Mouse (Mus musculus) liver, embryonic 13.5 days (tissue): ENCODE results near the gene Srp54c. TPM values are rescaled to one million over a fixed set of nuclear protein-coding genes. Genes with fewer than 3 reads are reported as not detected.

ENCODE experiments used
- ATAC-seq: fragments of 200-750 bp; cut with Nextera tagmentation; 2 replicates; pipeline ENCODE4 v1.8.0; 2017; ENCODE audit warnings: low read depth, mild to moderate bottlenecking, moderate number of reproducible peaks, moderate library complexity
- DNase-seq: peaks from one replicate; pipeline ENCODE4 v3.0.0; 2022
- H3K27ac ChIP-seq: fragments of 300-500 bp; sonication (generic); 2 replicates; pipeline ENCODE4 v1.5.1; 2015; ENCODE audit warnings: moderate library complexity, mild to moderate bottlenecking, inconsistent platforms
- H3K27me3 ChIP-seq: fragments of 300-500 bp; sonication (generic); 2 replicates; pipeline ENCODE4 v1.6.1; 2015; ENCODE audit warnings: mild to moderate bottlenecking, inconsistent platforms
- H3K36me3 ChIP-seq: fragments of 300-500 bp; sonication (generic); 2 replicates; pipeline ENCODE4 v1.6.1; 2015; ENCODE audit warnings: mild to moderate bottlenecking, inconsistent platforms
- H3K4me1 ChIP-seq: fragments of 300-500 bp; sonication (generic); replicated peaks from 2 replicates; pipeline ENCODE4 v1.6.1; 2015; ENCODE audit warnings: inconsistent platforms
- H3K4me2 ChIP-seq: fragments of 300-500 bp; sonication (generic); 2 replicates; pipeline ENCODE4 v1.6.1; 2015; ENCODE audit warnings: inconsistent platforms, mild to moderate bottlenecking, moderate library complexity
- H3K4me3 ChIP-seq: fragments of 300-500 bp; sonication (generic); replicated peaks from 2 replicates; pipeline ENCODE4 v1.5.1; 2015; ENCODE audit warnings: mild to moderate bottlenecking, inconsistent platforms
- H3K9ac ChIP-seq: fragments of 300-500 bp; sonication (generic); 2 replicates; pipeline ENCODE4 v1.6.1; 2015; ENCODE audit warnings: mild to moderate bottlenecking, inconsistent platforms
- H3K9me3 ChIP-seq: fragments of 300-500 bp; sonication (generic); replicated peaks from 2 replicates; pipeline ENCODE4 v1.6.1; 2016; ENCODE audit warnings: inconsistent platforms
- WGBS: fragments of 180-500 bp; shearing (Covaris S2); methylation state at CpG from one replicate; pipeline ENCODE4 v1.1.7; 2015; ENCODE audit not compliant: insufficient replicate concordance; 5-methylcytosine and 5-hydroxymethylcytosine counted together
- polyA plus RNA-seq: library from polyadenylated mRNA; unstranded; fragments of >200 nt; fragmentation: Nextera tagmentation; extraction: Ambion mirVana; gene quantifications from 2 replicates; pipeline ENCODE4 v1.2.1, GENCODE M21; 2015

The Srp54c gene
- polyA plus RNA-seq, 1 experiment from 2014 or later: 40.8 TPM

DNA sequence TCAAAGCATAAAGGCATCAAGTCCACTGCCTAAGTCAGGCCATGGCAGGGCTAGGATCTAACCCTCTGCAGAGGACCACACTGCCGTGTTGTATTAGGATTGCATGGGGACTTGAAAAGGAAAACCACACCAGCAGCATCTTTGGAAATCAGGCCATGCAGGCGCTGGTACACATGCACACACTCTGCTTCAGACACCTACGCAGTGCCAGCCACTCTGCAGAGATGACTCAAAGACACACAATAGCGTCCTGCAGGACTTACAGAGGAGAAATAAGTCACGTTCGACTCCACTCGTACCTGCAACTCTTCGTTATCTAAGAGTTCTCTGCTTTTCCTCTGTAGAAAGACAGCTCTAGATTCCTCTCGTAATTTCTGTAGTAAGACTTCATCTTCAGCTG lies 68.1 kb downstream of the Srp54c start:
- Histone ChIP-seq H3K4me1 (peaks cover 27% of the 10 kb centered on the region), H3K27ac (no peak overlapping the region), H3K27me3 (no peaks in the 10 kb centered on the region), H3K36me3 (peaks cover 52% of the 10 kb centered on the region), H3K4me3 (no peak overlapping the region), H3K9me3 (no peaks in the 10 kb centered on the region), H3K4me2 (no peak overlapping the region), H3K9ac (no peak overlapping the region)
- WGBS: 87% methylated on average over 9 of the region's 9 CpGs
- no peak for DNase-seq
- ATAC-seq: no peak

DNA sequence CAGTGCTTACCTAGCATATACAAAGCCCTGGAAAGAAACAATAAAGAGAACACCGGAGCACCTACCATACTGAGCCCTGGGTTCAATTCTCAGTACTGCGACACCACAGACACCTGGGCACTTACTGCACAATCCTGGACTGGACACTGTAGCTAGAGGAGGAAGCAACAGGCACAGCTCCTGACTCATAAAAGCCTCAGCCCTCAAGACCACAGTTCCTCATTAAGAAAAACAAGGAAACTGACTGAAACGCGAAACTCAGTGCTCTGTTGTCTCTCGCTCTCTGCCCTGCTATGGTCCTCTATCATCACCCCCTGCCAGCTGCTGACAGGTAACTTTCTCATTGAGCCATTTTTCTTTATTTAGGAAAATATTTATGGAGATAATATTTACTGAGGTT lies 69.4 kb downstream of the Srp54c start, which contains the start of gene 1110008L16Rik:
Gene 1110008L16Rik, plus strand, starts transcription at position 242 of the 400 bp plus-strand sequence.
- H3K9me3 ChIP-seq: no peaks in the 10 kb centered on the region
- H3K27me3 ChIP-seq: no peaks in the 10 kb centered on the region
- DNase-seq: no peak
- no peak for ATAC-seq
- peak within 1 kb of the TSS; percentile 50 for H3K9ac ChIP-seq
- WGBS: 79% methylated on average over 5 of the region's 5 CpGs
- no peak within 1 kb of the TSS for H3K4me3 ChIP-seq
- peaks cover 35% of the 10 kb centered on the region for H3K4me1 ChIP-seq
- H3K36me3 ChIP-seq: peaks cover 42% of the 10 kb centered on the region
- H3K27ac ChIP-seq: no peak within 1 kb of the TSS
- peak within 1 kb of the TSS; percentile 34; the same call in 1 of the 2 replicates for H3K4me2 ChIP-seq

DNA sequence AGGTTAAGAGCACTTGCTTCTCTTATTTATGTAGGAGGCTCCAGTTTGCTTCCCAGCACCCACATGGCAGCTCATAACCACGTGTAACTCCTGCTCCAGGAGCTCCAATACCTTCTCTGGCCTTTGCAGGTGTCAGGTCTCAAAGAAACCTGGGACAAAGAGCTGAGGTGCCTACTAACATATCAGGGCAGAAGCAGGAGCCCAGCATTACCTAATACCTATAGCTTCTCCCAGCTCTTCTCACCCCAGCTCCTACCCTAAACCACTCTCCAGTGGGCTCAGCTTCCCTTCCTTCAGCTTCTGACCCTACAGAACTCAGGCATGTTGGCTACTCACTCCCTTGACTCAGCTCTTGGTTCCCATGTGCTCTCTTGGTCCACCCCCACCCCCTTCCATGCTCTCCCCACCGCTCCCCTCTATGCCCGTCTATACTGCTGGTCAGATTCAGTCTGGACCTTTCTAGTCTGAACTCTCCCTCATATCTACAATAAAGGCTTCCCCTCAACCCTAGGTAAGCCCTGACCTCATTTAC lies 70.9 kb downstream of the Srp54c start:
- ATAC-seq: no peak
- peaks cover 38% of the 10 kb centered on the region for H3K4me1 ChIP-seq
- H3K4me3 ChIP-seq: peak overlapping the region; percentile 69
- no peak for DNase-seq
- H3K27ac ChIP-seq: peak overlapping the region; percentile 98; the same call in 1 of the 2 replicates
- H3K27me3 ChIP-seq: no peaks in the 10 kb centered on the region
- peak overlapping the region; percentile 71 for H3K4me2 ChIP-seq
- no peaks in the 10 kb centered on the region for H3K9me3 ChIP-seq
- peak overlapping the region; percentile 80 for H3K9ac ChIP-seq
- peaks cover 34% of the 10 kb centered on the region for H3K36me3 ChIP-seq
- WGBS: 71% methylated on average over 3 of the region's 3 CpGs

GRCm38 (mm10) chr12:55301472-55302300 lies 71.7 kb downstream of the Srp54c start:
- H3K9me3 ChIP-seq: no peaks in the 10 kb centered on the region
- H3K4me3 ChIP-seq: peak overlapping the region; percentile 69
- H3K27me3 ChIP-seq: no peaks in the 10 kb centered on the region
- peaks cover 38% of the 10 kb centered on the region for H3K4me1 ChIP-seq
- H3K9ac ChIP-seq: peak overlapping the region; percentile 80
- peak; percentile 11 for DNase-seq
- H3K27ac ChIP-seq: peak overlapping the region; percentile 98
- WGBS: 23% methylated on average over 11 of the region's 11 CpGs
- peaks cover 34% of the 10 kb centered on the region for H3K36me3 ChIP-seq
- peak overlapping the region; percentile 71 for H3K4me2 ChIP-seq
- ATAC-seq: no peak

GRCm38 (mm10) chr12:55302485-55303441 lies 72.8 kb downstream of the Srp54c start, which contains the start of gene Ppp2r3c:
Gene Ppp2r3c, minus strand, starts transcription at chr12:55302998.
- Histone ChIP-seq H3K9me3 (no peaks in the 10 kb centered on the region), H3K4me3 (peak within 1 kb of the TSS; percentile 69), H3K4me2 (peak within 1 kb of the TSS; percentile 71), H3K4me1 (peaks cover 38% of the 10 kb centered on the region), H3K27ac (peak within 1 kb of the TSS; percentile 98), H3K36me3 (peaks cover 29% of the 10 kb centered on the region), H3K9ac (peak within 1 kb of the TSS; percentile 80), H3K27me3 (no peaks in the 10 kb centered on the region)
- ATAC-seq (peak; percentile 94), DNase-seq (peak; percentile 90)
- WGBS: under 1% methylated on average over 55 of the region's 55 CpGs

- peaks cover 15% of the 10 kb centered on the region for H3K4me1 ChIP-seq
- H3K27me3 ChIP-seq: no peaks in the 10 kb centered on the region
- no peak overlapping the region for H3K4me3 ChIP-seq
- no peak overlapping the region for H3K4me2 ChIP-seq
- DNase-seq: no peak
- no peaks in the 10 kb centered on the region for H3K9me3 ChIP-seq
- H3K36me3 ChIP-seq: peaks cover 26% of the 10 kb centered on the region
- no peak for ATAC-seq
- 82% methylated on average over 4 of the region's 4 CpGs for WGBS
- H3K9ac ChIP-seq: no peak overlapping the region
- H3K27ac ChIP-seq: no peak overlapping the region
Measured at GRCm38 (mm10) chr12:55306371-55306770, 76.4 kb downstream of the Srp54c start.

DNA sequence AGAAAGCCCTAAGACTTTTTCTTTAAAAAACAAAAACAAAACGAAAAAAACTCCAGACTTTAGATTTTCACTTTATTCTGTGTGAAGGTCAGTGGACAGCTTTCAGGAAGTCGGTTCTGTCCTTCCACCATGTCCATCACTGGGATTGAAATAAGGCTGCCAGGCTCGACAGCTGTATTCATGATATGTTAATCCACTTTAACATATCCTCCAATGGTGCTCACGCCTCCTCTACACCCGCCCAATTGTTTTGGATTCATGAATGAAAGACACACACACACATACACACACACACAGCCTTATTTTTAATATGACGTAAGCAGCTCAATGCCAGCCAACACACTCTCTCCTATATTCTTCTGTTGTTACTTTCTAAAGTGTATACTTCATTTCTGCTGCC lies 77.6 kb downstream of the Srp54c start:
- no peak overlapping the region for H3K9ac ChIP-seq
- ATAC-seq (no peak), DNase-seq (no peak)
- no peak overlapping the region for H3K4me2 ChIP-seq
- no peaks in the 10 kb centered on the region for H3K9me3 ChIP-seq
- no peaks in the 10 kb centered on the region for H3K27me3 ChIP-seq
- WGBS: 71% methylated on average over 6 of the region's 6 CpGs
- no peak overlapping the region for H3K4me3 ChIP-seq
- H3K4me1 ChIP-seq: peaks cover 11% of the 10 kb centered on the region
- peaks cover 28% of the 10 kb centered on the region for H3K36me3 ChIP-seq
- H3K27ac ChIP-seq: no peak overlapping the region

- Histone ChIP-seq H3K4me1 (peaks cover 7% of the 10 kb centered on the region), H3K36me3 (peaks cover 28% of the 10 kb centered on the region), H3K9me3 (no peaks in the 10 kb centered on the region), H3K27me3 (no peaks in the 10 kb centered on the region), H3K27ac (no peak overlapping the region), H3K4me3 (no peak overlapping the region), H3K9ac (no peak overlapping the region), H3K4me2 (no peak overlapping the region)
- WGBS: 88% methylated on average over 9 of the region's 9 CpGs
- no peak for ATAC-seq
- DNase-seq: no peak
Measured at GRCm38 (mm10) chr12:55308731-55309130, 78.8 kb downstream of the Srp54c start.

GRCm38 (mm10) chr12:55309501-55309900 lies 79.5 kb downstream of the Srp54c start:
- Histone ChIP-seq H3K4me1 (0 out of 2 replicates have a peak, but pooled peaks cover 3% of the 10 kb centered on the region), H3K4me3 (no peak overlapping the region), H3K27me3 (no peaks in the 10 kb centered on the region), H3K9me3 (no peaks in the 10 kb centered on the region), H3K4me2 (no peak overlapping the region), H3K27ac (no peak overlapping the region), H3K9ac (no peak overlapping the region), H3K36me3 (peaks cover 28% of the 10 kb centered on the region)
- 75% methylated on average over 8 of the region's 8 CpGs for WGBS
- DNase-seq (no peak), ATAC-seq (no peak)

DNA sequence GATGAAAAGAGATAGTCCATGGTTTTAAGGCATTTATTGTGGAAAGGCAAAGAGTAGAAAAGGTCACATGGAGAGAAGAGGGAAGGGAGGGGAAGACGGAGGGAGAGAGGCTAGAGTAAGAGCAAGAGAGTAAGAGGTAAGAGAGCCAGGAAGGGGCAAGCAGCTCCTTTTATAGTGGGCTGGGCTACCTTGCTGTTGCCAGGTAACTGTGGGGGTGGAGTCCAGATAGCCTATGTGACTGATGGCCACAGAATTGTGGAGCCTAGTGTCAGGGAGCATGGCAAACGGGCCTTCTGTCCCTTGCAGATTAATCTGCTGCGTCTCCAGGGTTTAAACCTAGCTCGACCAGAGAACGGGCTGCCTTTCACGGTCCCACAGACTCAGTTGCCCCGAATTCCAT lies 81.9 kb downstream of the Srp54c start:
- Histone ChIP-seq H3K4me2 (no peak overlapping the region), H3K4me3 (no peak overlapping the region), H3K9ac (no peak overlapping the region), H3K36me3 (peaks cover 18% of the 10 kb centered on the region), H3K9me3 (no peaks in the 10 kb centered on the region), H3K4me1 (no peaks in the 10 kb centered on the region), H3K27me3 (no peaks in the 10 kb centered on the region), H3K27ac (no peak overlapping the region)
- DNase-seq (no peak), ATAC-seq (no peak)
- WGBS: 79% methylated on average over 7 of the region's 7 CpGs
